Mouse (Mus musculus): ENCODE measurements around the gene Csn1s1. TPM values are rescaled to one million over a fixed set of nuclear protein-coding genes. Genes with fewer than 3 reads are reported as not detected.

Csn1s1 gene
- not detected in 2 replicates for polyA plus RNA-seq (2012; rRNA removed)

DNA sequence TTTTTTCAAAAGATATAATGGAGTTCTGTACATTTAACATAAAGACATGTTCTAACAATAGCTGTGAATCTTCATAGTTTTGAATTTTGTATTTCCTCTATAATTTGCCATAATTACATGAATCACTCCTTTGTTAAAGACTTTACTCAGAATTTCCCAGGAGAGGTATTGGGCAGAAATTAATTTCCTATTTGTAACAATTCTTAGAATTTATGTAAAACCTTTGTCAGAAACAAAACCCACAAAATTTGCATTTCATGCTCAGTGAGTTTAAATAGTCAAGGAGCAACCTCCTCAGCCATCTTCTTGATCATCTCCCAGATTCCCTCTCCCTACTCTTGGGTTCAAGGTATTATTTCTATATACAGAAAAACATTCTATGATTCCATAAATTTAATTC, at the start of gene Csn1s1:
Gene Csn1s1 (plus strand): TSS at position 301 of the 400 bp plus-strand sequence.

DNA sequence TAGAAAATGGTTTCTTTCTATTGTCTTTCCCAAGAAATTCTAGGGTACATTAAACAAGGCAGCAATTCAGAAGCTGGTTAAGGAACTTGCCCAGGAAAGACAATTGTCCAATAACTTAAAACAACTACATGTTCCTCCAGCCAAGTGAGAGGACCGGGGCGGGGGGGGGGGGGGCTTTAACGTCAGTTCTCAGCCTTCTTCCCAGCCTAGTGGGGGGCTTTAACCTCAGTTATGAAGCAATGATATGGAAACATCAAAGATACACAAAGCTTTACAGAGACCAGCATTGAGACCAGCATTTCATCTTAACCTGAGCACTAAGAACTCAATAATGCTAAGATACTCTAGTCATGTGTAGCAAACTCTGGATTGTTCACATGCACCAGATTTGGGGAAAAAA, 33.5 kb downstream of the Csn1s1 start, which contains the start of gene Csn2:
Gene Csn2 (minus strand): TSS at position 101 of the 400 bp plus-strand sequence.

Other genes with a start within 250 kb of the Csn1s1 start
- gene Ugt2b38, start 242.0 kb upstream of the Csn1s1 start, polyA plus RNA-seq (2012; rRNA removed), result not detected in 2 replicates
- 0.33 TPM in 1 of 2 replicates, not detected in the other for gene Ugt2a2, start 183.9 kb upstream of the Csn1s1 start, polyA plus RNA-seq (2012; rRNA removed)
- not detected in 2 replicates for gene Gm43638, start 179.4 kb upstream of the Csn1s1 start, polyA plus RNA-seq (2012; rRNA removed)
- 0.26 TPM in 1 of 2 replicates, not detected in the other for gene Ugt2a1, start 175.3 kb upstream of the Csn1s1 start, polyA plus RNA-seq (2012; rRNA removed)
- not detected in 2 replicates for gene Sult1b1, start 128.0 kb upstream of the Csn1s1 start, polyA plus RNA-seq (2012; rRNA removed)
- not detected in 2 replicates for gene Sult1d1, start 97.2 kb upstream of the Csn1s1 start, polyA plus RNA-seq (2012; rRNA removed)
- 0.09 TPM in 1 of 2 replicates, not detected in the other for gene Sult1e1, start 74.6 kb upstream of the Csn1s1 start, polyA plus RNA-seq (2012; rRNA removed)
- gene Csn2, start 33.4 kb downstream of the Csn1s1 start, polyA plus RNA-seq (2012; rRNA removed), result not detected in 2 replicates
- gene Csn1s2a, start 108.4 kb downstream of the Csn1s1 start, polyA plus RNA-seq (2012; rRNA removed), result not detected in 2 replicates
- not detected in 2 replicates for gene Csn1s2b, start 141.9 kb downstream of the Csn1s1 start, polyA plus RNA-seq (2012; rRNA removed)
- gene Prr27, start 159.5 kb downstream of the Csn1s1 start, polyA plus RNA-seq (2012; rRNA removed), result not detected in 2 replicates
- not detected in 2 replicates for gene Odam, start 218.8 kb downstream of the Csn1s1 start, polyA plus RNA-seq (2012; rRNA removed)